In genomic region chr1:157560654-157561386, GRCm38 (mm10) we compare ENCODE assay signal across 8 mouse cellular contexts. TPM values are rescaled to one million over a fixed set of nuclear protein-coding genes. Genes with fewer than 3 reads are reported as not detected.
DNase-seq lines count a peak whose midpoint lies in the region; ATAC-seq lines count a peak whose summit lies in the region.

No protein-coding gene starts in this region.

- H3K4me1 ChIP-seq in hindbrain, embryonic 14.5 days (replicated peaks; ENCODE audit: control insufficient read depth, insufficient read depth, low read length) = peaks cover 8% of the 10 kb centered on the region; the same call in 1 of the 2 replicates
- no peaks in the 10 kb centered on the region for H3K4me1 ChIP-seq in liver, embryonic 15.5 days (replicated peaks)
- H3K4me1 ChIP-seq in neural tube, embryonic 14.5 days (ENCODE audit: control insufficient read depth, insufficient read depth, low read length) = no peaks in the 10 kb centered on the region

- no peaks in the 10 kb centered on the region for H3K9me3 ChIP-seq in hindbrain, embryonic 14.5 days (ENCODE audit: control insufficient read depth, low read length)
- H3K9me3 ChIP-seq in liver, embryonic 15.5 days (replicated peaks) = no peaks in the 10 kb centered on the region
- no peaks in the 10 kb centered on the region for H3K9me3 ChIP-seq in neural tube, embryonic 14.5 days (ENCODE audit: control insufficient read depth, low read length)

- ATAC-seq in hindbrain, embryonic 14.5 days (ENCODE audit: low FRiP score) = peak; percentile 48; the same call in 1 of the 2 replicates
- ATAC-seq in liver, embryonic 15.5 days (ENCODE audit: insufficient read depth) = peak; percentile 22; the same call in 1 of the 2 replicates
- ATAC-seq in neural tube, embryonic 14.5 days (ENCODE audit: low read depth) = peak; percentile 49; the same call in 1 of the 2 replicates

- no peak overlapping the region for H3K27ac ChIP-seq in hindbrain, embryonic 14.5 days
- H3K27ac ChIP-seq in liver, embryonic 15.5 days (replicated peaks) = no peak overlapping the region
- H3K27ac ChIP-seq in neural tube, embryonic 14.5 days (ENCODE audit: low read depth, low read length) = no peak overlapping the region

- 16% methylated on average over 8 of the region's 8 CpGs for whole genome bisulfite sequencing in hindbrain, embryonic 14.5 days
- 9% methylated on average over 8 of the region's 8 CpGs for WGBS in liver, embryonic 15.5 days (ENCODE audit: insufficient replicate concordance)
- WGBS in neural tube, embryonic 14.5 days = 22% methylated on average over 8 of the region's 8 CpGs

- H3K27me3 ChIP-seq in hindbrain, embryonic 14.5 days (ENCODE audit: control insufficient read depth, insufficient read depth, low read length) = no peaks in the 10 kb centered on the region
- no peaks in the 10 kb centered on the region for H3K27me3 ChIP-seq in liver, embryonic 15.5 days
- H3K27me3 ChIP-seq in neural tube, embryonic 14.5 days (ENCODE audit: control insufficient read depth, insufficient read depth, low read length) = no peaks in the 10 kb centered on the region

- peak; percentile 9 for DNase-seq in adrenal gland, postnatal 14 days
- DNase-seq in adrenal gland, postnatal 25 days = no peak
- peak; percentile 33 for DNase-seq in NIH3T3 (ENCODE audit: low read depth)
- DNase-seq in embryo, embryonic 11 days = peak; percentile 76
- DNase-seq in hindbrain, embryonic 14.5 days (ENCODE audit: low spot score) = peak; percentile 49
- DNase-seq in layer of hippocampus, adult 8-10 months (ENCODE audit: low spot score in 2 of 2) = no peak

- no peak overlapping the region for H3K4me3 ChIP-seq in hindbrain, embryonic 14.5 days (replicated peaks; ENCODE audit: low read length)
- H3K4me3 ChIP-seq in liver, embryonic 15.5 days (replicated peaks) = no peak overlapping the region
- H3K4me3 ChIP-seq in neural tube, embryonic 14.5 days (ENCODE audit: low read depth, low read length) = no peak overlapping the region

- H3K9ac ChIP-seq in hindbrain, embryonic 14.5 days = no peak overlapping the region
- H3K9ac ChIP-seq in liver, embryonic 15.5 days = no peak overlapping the region
- H3K9ac ChIP-seq in neural tube, embryonic 14.5 days (replicated peaks; ENCODE audit: low read depth, low read length) = no peak overlapping the region

- no peaks in the 10 kb centered on the region for H3K36me3 ChIP-seq in hindbrain, embryonic 14.5 days (replicated peaks; ENCODE audit: control insufficient read depth, insufficient read depth)
- peaks cover 4% of the 10 kb centered on the region; the same call in 1 of the 2 replicates for H3K36me3 ChIP-seq in liver, embryonic 15.5 days (replicated peaks)
- H3K36me3 ChIP-seq in neural tube, embryonic 14.5 days (ENCODE audit: control insufficient read depth, insufficient read depth, low read length) = no peaks in the 10 kb centered on the region

- 0 out of 2 replicates have a peak overlapping the region, but pooled peaks have one; percentile 4 for H3K4me2 ChIP-seq in hindbrain, embryonic 14.5 days (replicated peaks)
- no peak overlapping the region for H3K4me2 ChIP-seq in liver, embryonic 15.5 days
- H3K4me2 ChIP-seq in neural tube, embryonic 14.5 days (ENCODE audit: low read depth, low read length) = no peak overlapping the region

RNA-seq across cellular contexts. Expression of gene Sec16b, which starts 54.3 kb away (rescaled TPM):
- 1.4 and 4.7 TPM in 2 replicates for total RNA-seq in adrenal gland, postnatal 14 days (2021)
- 0.58 and 1.9 TPM in 2 replicates for total RNA-seq in adrenal gland, postnatal 25 days (2021)
- polyA plus RNA-seq in hindbrain, embryonic 14.5 days (2014; fragmentation: Nextera tagmentation; extraction: Ambion mirVana) = 0.60 and 0.79 TPM in 2 replicates
- polyA plus RNA-seq in liver, embryonic 15.5 days (2015; fragmentation: Nextera tagmentation; extraction: Ambion mirVana) = 6.6 and 7.3 TPM in 2 replicates
- polyA plus RNA-seq in neural tube, embryonic 14.5 days (2014; fragmentation: Nextera tagmentation; extraction: Ambion mirVana) = 0.23 and 0.36 TPM in 2 replicates
- total RNA-seq in layer of hippocampus, adult 8-10 months (2022) = under 1 TPM; 0.31 to 0.54 (median 0.41) TPM

Comparison
In these comparisons a context has a peak if more than half of its experiments do, and no peak if none do; other contexts are left out.
1. DNase-seq: peak in adrenal gland, postnatal 14 days (single experiment), NIH3T3 (single experiment), embryo, embryonic 11 days (single experiment) and hindbrain, embryonic 14.5 days (single experiment); none in adrenal gland, postnatal 25 days (single experiment) and layer of hippocampus, adult 8-10 months (0 of 2).
2. Peak in every context shown above with its lines, with median percentiles within 50 percentile points of each other: ATAC-seq.